8 mouse cellular contexts compared by ENCODE assay signal in genomic region chr4:84064614-84065456, GRCm38 (mm10).
DNase-seq lines count a peak whose midpoint lies in the region; ATAC-seq and TF ChIP-seq lines count a peak whose summit lies in the region.

No protein-coding gene starts in this region.

- peak; percentile 96 for TF ChIP-seq CTCF in Patski (IDR thresholded peaks at IDR 0.05)

- H3K27me3 ChIP-seq in Patski, result no peaks in the 10 kb centered on the region
- H3K27me3 ChIP-seq in forebrain, embryonic 16.5 days (replicated peaks; ENCODE audit: control insufficient read depth, insufficient read depth, low read length), result no peaks in the 10 kb centered on the region
- 0 out of 2 replicates have a peak, but pooled peaks cover 3% of the 10 kb centered on the region for H3K27me3 ChIP-seq in hindbrain, embryonic 11.5 days (ENCODE audit: control insufficient read depth, insufficient read depth, low read length)

- no peak overlapping the region for H3K4me2 ChIP-seq in forebrain, embryonic 16.5 days (ENCODE audit: low read length)
- no peak overlapping the region for H3K4me2 ChIP-seq in hindbrain, embryonic 11.5 days (replicated peaks; ENCODE audit: low read depth, low read length)

- no peaks in the 10 kb centered on the region for H3K9me3 ChIP-seq in forebrain, embryonic 16.5 days (ENCODE audit: control insufficient read depth, low read length)
- H3K9me3 ChIP-seq in hindbrain, embryonic 11.5 days (ENCODE audit: control insufficient read depth, low read length), result no peaks in the 10 kb centered on the region

- no peak overlapping the region for H3K27ac ChIP-seq in forebrain, embryonic 16.5 days (ENCODE audit: low read length)
- no peak overlapping the region for H3K27ac ChIP-seq in hindbrain, embryonic 11.5 days (ENCODE audit: low read depth, low read length)

- 24% methylated on average over 15 of the region's 15 CpGs for WGBS in forebrain, embryonic 16.5 days
- 24% methylated on average over 15 of the region's 15 CpGs for WGBS in hindbrain, embryonic 11.5 days

- no peaks in the 10 kb centered on the region for H3K36me3 ChIP-seq in forebrain, embryonic 16.5 days (ENCODE audit: control insufficient read depth, insufficient read depth)
- H3K36me3 ChIP-seq in hindbrain, embryonic 11.5 days (ENCODE audit: control insufficient read depth, insufficient read depth, low read length), result no peaks in the 10 kb centered on the region

- no peak overlapping the region for H3K9ac ChIP-seq in forebrain, embryonic 16.5 days (replicated peaks; ENCODE audit: low read depth, low read length)
- H3K9ac ChIP-seq in hindbrain, embryonic 11.5 days (ENCODE audit: low read depth, low read length), result no peak overlapping the region

- H3K4me1 ChIP-seq in forebrain, embryonic 16.5 days (replicated peaks; ENCODE audit: control insufficient read depth, insufficient read depth, low read length), result no peaks in the 10 kb centered on the region
- no peaks in the 10 kb centered on the region for H3K4me1 ChIP-seq in hindbrain, embryonic 11.5 days (replicated peaks; ENCODE audit: control insufficient read depth, insufficient read depth, low read length)

- peak; percentile 71 for ATAC-seq in Patski
- peak; percentile 85 for ATAC-seq in forebrain, embryonic 16.5 days
- peak; percentile 53; the same call in 1 of the 2 replicates for ATAC-seq in hindbrain, embryonic 11.5 days (ENCODE audit: low FRiP score)

- no peak overlapping the region for H3K4me3 ChIP-seq in forebrain, embryonic 16.5 days (replicated peaks; ENCODE audit: low read length)
- H3K4me3 ChIP-seq in hindbrain, embryonic 11.5 days (ENCODE audit: low read depth, low read length), result no peak overlapping the region

- peak; percentile 25 for DNase-seq in Patski (ENCODE audit: low read depth, low spot score)
- peak; percentile 6 for DNase-seq in cerebellum, adult 11-12 months
- DNase-seq in hindbrain, embryonic 11.5 days (ENCODE audit: low spot score), result peak; percentile 88
- DNase-seq in layer of hippocampus, adult 9-11 months, result peak; percentile 26
- peak; percentile 83 for DNase-seq in lung, postnatal 10 days
- DNase-seq in retina, embryonic 14.5 days (ENCODE audit: low spot score), result peak; percentile 83
- DNase-seq in urinary bladder, postnatal 14 days (ENCODE audit: low spot score), result peak; percentile 83

- POLR2A ChIA-PET in Patski (lab: Charles Lee), result interaction anchor here (0.5 to 0.6 kb wide), 2 partner anchors 44 to 498 kb away, joined by 3 to 4 read pairs; no protein-coding TSS in a partner anchor

- in situ Hi-C loops in Patski (cut with MboI; ENCODE audit: low pct_unique_long_range_greater_than_20kb), result loop anchor here (5.0 to 25.0 kb wide), 3 partner anchors 268 to 610 kb away; partner anchors contain the start of gene Bnc2

- CTCF ChIA-PET in Patski (lab: Charles Lee), result no interaction called here

Comparison
In these comparisons a context has a peak if more than half of its experiments do, and no peak if none do; other contexts are left out.
1. DNase-seq: peak in every context shown above with its lines; median percentile 88 in hindbrain, embryonic 11.5 days; 83 in lung, postnatal 10 days; 83 in retina, embryonic 14.5 days; 83 in urinary bladder, postnatal 14 days; 26 in layer of hippocampus, adult 9-11 months; 25 in Patski; 6 in cerebellum, adult 11-12 months.